Mouse (Mus musculus) adrenal gland, postnatal 14 days (tissue): ENCODE results near the gene Pak1ip1. TPM values are rescaled to one million over a fixed set of nuclear protein-coding genes. Genes with fewer than 3 reads are reported as not detected.

Experiments used
- DNase-seq: peaks from one replicate; pipeline ENCODE4 v3.0.0; 2021; ENCODE audit warnings: mixed read lengths
- total RNA-seq: library from RNA; stranded (reverse); gene quantifications from 2 replicates; pipeline ENCODE4 v1.2.3, GENCODE M21; 2021

The Pak1ip1 gene
- total RNA-seq, 1 experiment from 2014 or later = 62.3 TPM

DNA sequence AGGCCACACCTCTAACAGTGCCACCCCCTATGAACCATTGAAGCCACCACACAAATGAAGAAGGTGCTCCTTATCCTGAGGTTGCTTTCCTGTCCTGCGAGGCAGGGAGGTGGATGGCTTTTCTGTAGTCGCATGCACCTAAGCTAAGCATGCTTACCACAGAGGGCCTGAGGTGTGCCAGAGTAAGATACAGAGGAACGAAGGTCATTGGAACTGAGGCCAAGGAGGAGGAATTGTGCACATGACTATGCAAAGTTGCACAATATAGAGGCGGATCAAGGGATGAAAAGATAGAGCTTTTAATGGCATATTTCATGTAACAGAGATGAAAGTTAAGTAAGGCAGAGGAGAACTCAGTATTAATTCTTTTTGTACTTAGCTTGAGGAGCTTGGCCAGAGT lies 5.4 kb downstream of the Pak1ip1 start:
- DNase-seq = no peak

GRCm38 (mm10) chr13:41008271-41008670 lies 7.4 kb downstream of the Pak1ip1 start:
- DNase-seq = no peak

DNA sequence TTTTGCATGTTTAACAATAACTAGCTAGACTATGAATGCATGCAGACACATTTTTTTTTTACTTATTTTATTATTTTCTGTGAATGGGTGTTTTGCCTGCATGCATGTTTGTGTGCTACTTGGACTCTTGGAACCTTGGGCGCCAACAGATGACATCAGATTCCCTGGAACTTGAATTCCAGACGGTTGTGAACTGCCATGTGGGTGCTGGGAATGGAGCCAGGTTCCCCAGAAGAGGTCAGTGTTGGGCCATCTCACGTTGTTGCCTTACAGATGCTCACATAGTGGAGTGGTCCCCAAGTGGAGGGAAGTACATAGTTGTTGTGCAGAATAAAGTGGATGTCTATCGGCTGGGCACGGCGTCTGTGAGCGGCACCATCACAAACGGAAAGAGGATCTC lies 8.1 kb downstream of the Pak1ip1 start:
- no peak for DNase-seq

GRCm38 (mm10) chr13:41015829-41016634 lies 15.2 kb downstream of the Pak1ip1 start, which contains the start of gene Tmem14c:
Tmem14c (plus strand) TSS chr13:41016292.
- peak; percentile 99 for DNase-seq

DNA sequence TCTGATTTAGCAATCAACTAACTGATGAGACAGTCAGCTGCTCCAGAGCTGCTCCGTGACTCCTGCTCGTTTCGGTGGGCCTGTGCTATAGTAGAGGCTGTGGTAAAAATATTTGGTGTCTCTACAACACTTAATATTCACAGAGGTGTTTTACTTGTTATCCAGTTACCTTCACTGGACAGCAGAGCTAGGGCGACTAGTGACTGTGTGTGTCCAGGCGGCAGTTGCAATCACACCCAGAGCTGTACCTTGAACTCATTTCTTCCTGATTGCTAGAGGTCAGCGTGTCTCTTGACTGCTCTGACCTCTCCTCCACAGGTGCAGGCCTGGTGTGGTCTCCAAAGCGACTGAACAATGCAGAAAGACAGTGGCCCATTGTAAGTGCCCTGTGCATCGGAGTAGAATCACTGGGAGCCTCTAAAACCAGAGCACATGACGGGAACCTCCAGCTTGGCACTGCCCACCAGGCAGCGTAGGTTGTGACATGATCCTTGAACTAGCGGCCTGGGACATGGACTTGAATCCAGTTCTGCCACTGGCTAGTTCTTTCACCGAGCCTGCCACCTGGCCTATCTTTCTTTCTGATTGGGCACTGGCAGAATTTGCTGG lies 16.1 kb downstream of the Pak1ip1 start:
- peak; percentile 52 for DNase-seq

DNA sequence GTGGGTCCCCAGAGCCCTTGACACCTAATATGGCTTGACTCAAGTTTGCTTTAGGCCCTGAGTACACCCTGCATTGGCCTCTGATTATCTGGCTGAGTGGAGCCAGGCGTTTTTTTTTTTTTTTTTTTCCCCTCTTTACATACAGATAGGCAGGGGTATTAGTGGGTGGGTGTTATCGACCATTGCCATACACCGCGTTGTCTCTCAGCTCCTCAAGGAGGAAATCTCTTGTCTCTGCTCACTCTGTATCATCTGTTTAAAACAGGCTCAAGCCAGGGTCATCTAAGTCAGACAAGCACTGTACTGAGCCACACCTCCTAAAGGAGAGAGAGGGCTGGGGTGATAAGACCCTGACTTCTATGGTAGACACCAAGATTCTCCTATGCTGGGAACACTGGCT lies 17.0 kb downstream of the Pak1ip1 start:
- no peak for DNase-seq

GRCm38 (mm10) chr13:41018236-41018635 lies 17.4 kb downstream of the Pak1ip1 start:
- no peak for DNase-seq

DNA sequence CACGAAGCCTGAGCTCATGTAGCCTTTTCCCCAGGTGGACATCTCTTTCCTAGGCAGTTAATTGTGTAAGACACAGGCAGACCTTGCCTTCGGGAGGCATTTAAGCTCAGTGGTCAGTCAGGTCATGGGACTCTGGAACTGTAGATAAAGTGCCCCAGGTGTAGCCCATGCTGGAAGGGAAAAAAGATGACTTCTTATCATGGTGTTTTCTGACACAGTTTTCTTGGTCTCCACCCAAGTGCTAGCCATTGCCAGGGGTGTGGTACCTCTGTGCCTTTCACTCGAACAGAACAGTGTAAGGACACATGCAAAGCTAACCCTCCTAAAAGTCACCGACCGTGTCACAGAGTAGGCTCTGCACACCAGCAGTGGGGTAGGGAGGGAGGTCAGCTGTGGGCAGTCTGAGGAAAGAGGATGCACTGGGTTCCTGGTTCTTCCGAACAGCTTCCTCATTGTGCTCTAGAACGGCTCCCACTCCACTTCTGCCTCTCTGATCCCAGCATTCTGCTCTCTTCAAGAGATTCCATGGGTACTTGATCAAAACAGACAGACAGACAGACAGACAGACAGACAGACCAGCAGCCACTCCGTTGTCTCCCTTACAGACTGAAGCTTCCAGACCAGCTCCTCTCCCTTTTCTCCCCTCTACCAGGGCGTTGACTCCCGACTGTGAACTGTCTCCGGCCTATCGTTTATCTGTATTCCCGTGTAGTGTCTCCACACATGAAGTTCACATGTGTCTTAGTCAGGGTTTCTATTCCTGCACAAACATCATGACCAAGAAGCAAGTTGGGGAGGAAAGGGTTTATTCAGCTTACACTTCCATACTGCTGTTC lies 18.2 kb downstream of the Pak1ip1 start:
- no peak for DNase-seq

GRCm38 (mm10) chr13:41020494-41020893 lies 19.7 kb downstream of the Pak1ip1 start:
- DNase-seq = no peak

GRCm38 (mm10) chr13:41021607-41022006 lies 20.8 kb downstream of the Pak1ip1 start:
- DNase-seq = peak; percentile 48

GRCm38 (mm10) chr13:41022099-41022498 lies 21.3 kb downstream of the Pak1ip1 start:
- DNase-seq = no peak

DNA sequence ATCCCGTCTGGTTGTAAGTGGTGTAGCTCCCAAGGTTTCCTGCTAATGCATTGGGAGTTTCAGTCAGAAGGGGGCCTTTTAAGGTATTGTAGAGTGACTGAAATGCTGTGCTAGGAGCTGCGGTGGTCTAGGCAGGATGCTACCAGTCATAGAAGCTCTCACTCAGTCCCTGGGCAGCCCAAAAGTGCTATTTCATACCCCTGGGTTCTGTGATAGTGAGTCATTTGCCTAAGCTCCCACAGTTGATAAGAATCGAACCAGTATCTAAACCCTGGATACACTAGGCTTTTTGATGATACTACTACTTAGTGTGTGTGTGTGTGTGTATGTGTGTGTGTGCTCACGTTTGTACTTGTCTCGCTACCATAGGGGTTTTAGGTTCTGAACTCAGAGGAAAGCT lies 29.3 kb downstream of the Pak1ip1 start:
- DNase-seq = no peak

GRCm38 (mm10) chr13:41042511-41042910 lies 41.7 kb downstream of the Pak1ip1 start:
- DNase-seq = no peak

DNA sequence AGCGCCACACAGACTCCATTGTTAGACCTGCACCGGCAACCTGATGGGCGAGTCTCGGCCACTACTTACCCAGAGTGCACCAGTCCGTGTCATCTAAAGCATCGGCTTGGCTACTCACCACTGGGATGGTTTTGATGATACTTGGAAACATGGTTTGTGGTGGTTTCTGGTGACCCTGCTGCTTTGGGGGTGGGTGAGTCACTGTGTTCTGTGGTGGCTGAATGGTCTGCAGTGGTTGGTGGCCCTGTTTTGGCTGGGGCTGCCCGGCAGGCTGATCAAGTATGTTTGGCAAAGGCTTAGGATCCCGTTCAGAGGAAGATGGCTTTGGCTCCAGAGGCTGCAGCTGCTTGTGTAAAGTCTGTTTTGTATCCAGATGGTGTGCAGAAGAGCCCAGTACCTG lies 45.1 kb downstream of the Pak1ip1 start:
- DNase-seq = no peak

DNA sequence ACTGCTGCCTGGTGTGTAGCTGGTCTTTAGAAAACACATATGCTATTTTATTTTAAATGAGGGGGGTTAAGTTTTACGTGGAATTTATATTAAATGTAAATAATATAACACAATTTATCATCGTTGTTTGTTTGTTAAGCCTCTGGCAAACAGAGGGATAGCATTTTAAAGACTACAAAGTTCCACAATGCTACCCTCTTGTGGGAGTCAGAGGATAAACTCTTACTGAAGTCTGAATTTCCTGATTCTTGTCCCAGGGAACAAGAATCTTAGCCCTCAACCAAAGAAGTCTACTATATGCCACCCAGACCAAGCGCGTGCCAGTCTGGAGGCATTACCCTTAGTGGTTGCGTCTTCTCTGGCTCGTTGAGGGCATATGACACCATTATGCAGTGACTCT lies 46.5 kb downstream of the Pak1ip1 start:
- no peak for DNase-seq

DNA sequence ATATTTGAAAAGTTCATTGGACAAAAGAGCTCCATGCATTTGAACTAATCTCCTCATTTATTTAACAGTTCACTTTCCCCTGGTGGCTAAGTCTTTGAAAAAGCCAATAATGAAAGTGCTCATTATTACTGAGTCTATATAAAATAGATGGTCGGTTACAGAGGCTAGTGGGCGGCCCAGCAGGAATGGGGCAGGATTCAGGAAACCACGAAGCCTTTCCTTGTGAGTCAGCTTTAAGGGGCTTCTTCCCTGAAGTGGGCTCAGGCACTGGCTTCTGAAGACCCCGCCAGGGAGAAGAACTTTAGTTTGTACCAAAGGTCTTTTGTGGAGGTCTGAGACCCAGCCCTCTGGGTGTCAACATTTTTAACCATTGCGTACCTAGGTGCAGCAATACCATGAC lies 51.1 kb downstream of the Pak1ip1 start:
- no peak for DNase-seq

Other genes with a start within 250 kb of the Pak1ip1 start
- gene Gcnt2, start 141.3 kb upstream of the Pak1ip1 start, total RNA-seq = 11.3 and 13.1 TPM in 2 replicates
- 268 and 286 TPM in 2 replicates for gene Tmem14c, start 15.3 kb downstream of the Pak1ip1 start, total RNA-seq
- gene Mak, start 78.7 kb downstream of the Pak1ip1 start, total RNA-seq = not detected in 2 replicates
- gene Gcm2, start 110.0 kb downstream of the Pak1ip1 start, total RNA-seq = not detected in 2 replicates
- gene Sycp2l, start 113.3 kb downstream of the Pak1ip1 start, total RNA-seq = not detected in 2 replicates
- 2.7 and 44.4 TPM in 2 replicates for gene Elovl2, start 219.4 kb downstream of the Pak1ip1 start, total RNA-seq
- 14.0 and 15.4 TPM in 2 replicates for gene Smim13, start 248.8 kb downstream of the Pak1ip1 start, total RNA-seq